Comparison of ENCODE assay signal across 11 mouse cellular contexts in the genomic region with DNA sequence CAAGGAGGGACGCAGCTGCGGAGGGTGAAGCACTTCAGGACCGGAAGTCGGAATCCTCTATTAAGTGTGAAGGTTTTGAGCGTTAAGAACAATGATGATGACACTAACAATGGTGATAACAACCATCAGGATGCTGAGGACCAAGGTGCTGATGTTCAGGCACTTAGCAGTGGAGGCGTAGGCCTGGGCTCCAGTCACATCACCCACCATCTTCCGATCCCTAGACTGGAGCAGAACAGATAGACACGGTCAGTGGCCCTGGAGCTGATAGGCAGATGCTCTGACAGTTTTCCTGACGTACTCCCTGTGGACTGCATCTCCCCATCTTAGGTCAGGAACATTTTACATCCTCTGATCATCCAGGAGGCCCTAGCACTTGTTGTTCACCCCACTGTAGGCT. TPM values are rescaled to one million over a fixed set of nuclear protein-coding genes. Genes with fewer than 3 reads are reported as not detected.
DNase-seq lines count a peak whose midpoint lies in the region; ATAC-seq lines count a peak whose summit lies in the region.
"Had no signal": no experiment of that assay in that cellular context is flagged by ENCODE, and none has a peak within 500 bp of the region (broad histone marks: within the 10 kb centered on the region; RNA-seq: fewer than 3 reads in every experiment).

No protein-coding gene starts in this region.

- H3K9ac ChIP-seq in lung, embryonic 16.5 days (ENCODE audit: low read length) = peak overlapping the region; percentile 58
- peak overlapping the region; percentile 44 for H3K9ac ChIP-seq in intestine, embryonic 14.5 days (ENCODE audit: low read length)
- H3K9ac ChIP-seq in neural tube, embryonic 15.5 days (replicated peaks) = no peak overlapping the region

- H3K9me3 ChIP-seq in lung, embryonic 16.5 days (ENCODE audit: control insufficient read depth, low read length) = no peaks in the 10 kb centered on the region; the same call in 1 of the 2 replicates
- H3K9me3 ChIP-seq in embryonic facial prominence, embryonic 10.5 days = no peaks in the 10 kb centered on the region
- no peaks in the 10 kb centered on the region for H3K9me3 ChIP-seq in intestine, embryonic 14.5 days (ENCODE audit: control insufficient read depth, low read length)
- H3K9me3 ChIP-seq in neural tube, embryonic 15.5 days (replicated peaks) = no peaks in the 10 kb centered on the region

- H3K36me3 ChIP-seq in lung, embryonic 16.5 days (ENCODE audit: control insufficient read depth, insufficient read depth, low read length) = no peaks in the 10 kb centered on the region
- H3K36me3 ChIP-seq in embryonic facial prominence, embryonic 10.5 days (replicated peaks) = no peaks in the 10 kb centered on the region
- H3K36me3 ChIP-seq in intestine, embryonic 14.5 days (ENCODE audit: control insufficient read depth, insufficient read depth, low read length) = no peaks in the 10 kb centered on the region
- no peaks in the 10 kb centered on the region for H3K36me3 ChIP-seq in neural tube, embryonic 15.5 days

- no peaks in the 10 kb centered on the region for H3K27me3 ChIP-seq in lung, embryonic 16.5 days (ENCODE audit: control insufficient read depth, insufficient read depth, low read depth, low read length)
- peaks cover 5% of the 10 kb centered on the region; the same call in 1 of the 2 replicates for H3K27me3 ChIP-seq in embryonic facial prominence, embryonic 10.5 days (replicated peaks; ENCODE audit: low read depth, poor library complexity, severe bottlenecking)
- H3K27me3 ChIP-seq in intestine, embryonic 14.5 days (replicated peaks; ENCODE audit: control insufficient read depth, insufficient read depth, low read length) = no peaks in the 10 kb centered on the region
- H3K27me3 ChIP-seq in neural tube, embryonic 15.5 days (replicated peaks) = no peaks in the 10 kb centered on the region

- no peak for DNase-seq in lung, adult 18-20 months
- DNase-seq in embryonic facial prominence, embryonic 10.5 days (ENCODE audit: low spot score) = no peak
- no peak for DNase-seq in intestine, embryonic 14.5 days (ENCODE audit: low spot score)
- DNase-seq in c-Kit-positive CD71-positive TER-119-positive erythroid progenitor cells, embryonic 14.5 days (ENCODE audit: low spot score) = no peak
- no peak for DNase-seq in adrenal gland, adult 8-10 months
- no peak for DNase-seq in kidney, adult 11 months

- H3K4me3 ChIP-seq in lung, embryonic 16.5 days (ENCODE audit: low read length) = peak overlapping the region; percentile 47
- H3K4me3 ChIP-seq in embryonic facial prominence, embryonic 10.5 days = peak overlapping the region; percentile 47
- peak overlapping the region; percentile 47 for H3K4me3 ChIP-seq in intestine, embryonic 14.5 days (ENCODE audit: low read depth, low read length)
- no peak overlapping the region for H3K4me3 ChIP-seq in neural tube, embryonic 15.5 days (replicated peaks)

- ATAC-seq in lung, embryonic 16.5 days (ENCODE audit: low read depth) = no peak
- ATAC-seq in intestine, embryonic 14.5 days (replicated peaks; ENCODE audit: low FRiP score, low TSS enrichment, low read depth) = no peak
- no peak for ATAC-seq in neural tube, embryonic 15.5 days (ENCODE audit: low FRiP score)

- WGBS in lung, embryonic 16.5 days = 75% methylated on average over 9 of the region's 9 CpGs
- WGBS in embryonic facial prominence, embryonic 10.5 days = 89% methylated on average over 9 of the region's 9 CpGs
- WGBS in intestine, embryonic 14.5 days = 81% methylated on average over 9 of the region's 9 CpGs
- WGBS in neural tube, embryonic 15.5 days = 90% methylated on average over 9 of the region's 9 CpGs

- H3K4me2 ChIP-seq in lung, embryonic 16.5 days (ENCODE audit: low read depth, low read length) = peak overlapping the region; percentile 63
- H3K4me2 ChIP-seq in intestine, embryonic 14.5 days (ENCODE audit: low read length) = peak overlapping the region; percentile 61
- peak overlapping the region; percentile 29 for H3K4me2 ChIP-seq in neural tube, embryonic 15.5 days

- H3K27ac ChIP-seq in lung, embryonic 16.5 days (ENCODE audit: low read length) = no peak overlapping the region
- H3K27ac ChIP-seq in embryonic facial prominence, embryonic 10.5 days (replicated peaks) = peak overlapping the region; percentile 76; the same call in 1 of the 2 replicates
- peak overlapping the region; percentile 83; the same call in 1 of the 2 replicates for H3K27ac ChIP-seq in intestine, embryonic 14.5 days (ENCODE audit: low read depth)
- no peak overlapping the region for H3K27ac ChIP-seq in neural tube, embryonic 15.5 days (replicated peaks)

- H3K4me1 ChIP-seq in lung, embryonic 16.5 days (replicated peaks; ENCODE audit: control insufficient read depth, insufficient read depth, low read length) = peaks cover 11% of the 10 kb centered on the region
- H3K4me1 ChIP-seq in embryonic facial prominence, embryonic 10.5 days = peaks cover 35% of the 10 kb centered on the region
- H3K4me1 ChIP-seq in intestine, embryonic 14.5 days (replicated peaks; ENCODE audit: control insufficient read depth, insufficient read depth, low read length) = peaks cover 23% of the 10 kb centered on the region
- peaks cover 11% of the 10 kb centered on the region; the same call in 1 of the 2 replicates for H3K4me1 ChIP-seq in neural tube, embryonic 15.5 days

RNA-seq across cellular contexts. Expression of a gene that starts 0.9 kb away (rescaled TPM):
- 262 and 316 TPM in 2 replicates for polyA plus RNA-seq in lung, embryonic 16.5 days (2015; fragmentation: Nextera tagmentation; extraction: Ambion mirVana)
- polyA plus RNA-seq in embryonic facial prominence, embryonic 10.5 days (2016; fragmentation: Nextera tagmentation; extraction: Ambion mirVana) = 42.6 and 44.7 TPM in 2 replicates
- polyA plus RNA-seq in intestine, embryonic 14.5 days (2014; fragmentation: Nextera tagmentation; extraction: Ambion mirVana) = 295 and 303 TPM in 2 replicates
- polyA plus RNA-seq in neural tube, embryonic 15.5 days (2015; fragmentation: Nextera tagmentation; extraction: Ambion mirVana) = 50.1 and 243 TPM in 2 replicates
- total RNA-seq in adrenal gland, adult 8-10 months (2022) = 100 to 1,000 TPM; 105 to 128 (median 116) TPM

RNA-seq across cellular contexts. Expression of a gene that starts 8.1 kb away (rescaled TPM):
- 1.5 and 1.8 TPM in 2 replicates for polyA plus RNA-seq in lung, embryonic 16.5 days (2015; fragmentation: Nextera tagmentation; extraction: Ambion mirVana)
- polyA plus RNA-seq in embryonic facial prominence, embryonic 10.5 days (2016; fragmentation: Nextera tagmentation; extraction: Ambion mirVana) = not detected in 2 replicates
- 0.78 and 1.2 TPM in 2 replicates for polyA plus RNA-seq in intestine, embryonic 14.5 days (2014; fragmentation: Nextera tagmentation; extraction: Ambion mirVana)
- polyA plus RNA-seq in neural tube, embryonic 15.5 days (2015; fragmentation: Nextera tagmentation; extraction: Ambion mirVana) = 1.7 and 1.8 TPM in 2 replicates
- total RNA-seq in adrenal gland, adult 8-10 months (2022) = 1 to 10 TPM in 2 of 4 experiments, under 1 TPM in 1, not detected in 1; 0.81 to 1.5 (median 1.2) TPM
- total RNA-seq: left cerebral cortex, postnatal 14 days had no signal

RNA-seq across cellular contexts. Expression of a gene that starts 19.3 kb away (rescaled TPM):
- not detected in 2 replicates for polyA plus RNA-seq in lung, embryonic 16.5 days (2015; fragmentation: Nextera tagmentation; extraction: Ambion mirVana)
- not detected in 2 replicates for polyA plus RNA-seq in embryonic facial prominence, embryonic 10.5 days (2016; fragmentation: Nextera tagmentation; extraction: Ambion mirVana)
- not detected in 2 replicates for polyA plus RNA-seq in intestine, embryonic 14.5 days (2014; fragmentation: Nextera tagmentation; extraction: Ambion mirVana)
- not detected in 2 replicates for polyA plus RNA-seq in neural tube, embryonic 15.5 days (2015; fragmentation: Nextera tagmentation; extraction: Ambion mirVana)
- not detected for total RNA-seq in adrenal gland, adult 8-10 months (2022)
- total RNA-seq: heart, postnatal 10 days; left cerebral cortex, postnatal 14 days; neutrophil, adult 5-6 weeks had no signal

RNA-seq across cellular contexts. Expression of a gene that starts 42.6 kb away (rescaled TPM):
- polyA plus RNA-seq in lung, embryonic 16.5 days (2015; fragmentation: Nextera tagmentation; extraction: Ambion mirVana) = 38.8 and 49.1 TPM in 2 replicates
- polyA plus RNA-seq in embryonic facial prominence, embryonic 10.5 days (2016; fragmentation: Nextera tagmentation; extraction: Ambion mirVana) = 8.7 and 13.4 TPM in 2 replicates
- polyA plus RNA-seq in intestine, embryonic 14.5 days (2014; fragmentation: Nextera tagmentation; extraction: Ambion mirVana) = 198 and 221 TPM in 2 replicates
- 20.6 and 115 TPM in 2 replicates for polyA plus RNA-seq in neural tube, embryonic 15.5 days (2015; fragmentation: Nextera tagmentation; extraction: Ambion mirVana)
- 10 to 100 TPM; 10.6 to 14.0 (median 13.4) TPM for total RNA-seq in adrenal gland, adult 8-10 months (2022)

RNA-seq across cellular contexts. Expression of a gene that starts 51.2 kb away (rescaled TPM):
- 3.2 and 3.8 TPM in 2 replicates for polyA plus RNA-seq in lung, embryonic 16.5 days (2015; fragmentation: Nextera tagmentation; extraction: Ambion mirVana)
- 26.5 and 27.7 TPM in 2 replicates for polyA plus RNA-seq in embryonic facial prominence, embryonic 10.5 days (2016; fragmentation: Nextera tagmentation; extraction: Ambion mirVana)
- polyA plus RNA-seq in intestine, embryonic 14.5 days (2014; fragmentation: Nextera tagmentation; extraction: Ambion mirVana) = 9.2 and 13.6 TPM in 2 replicates
- polyA plus RNA-seq in neural tube, embryonic 15.5 days (2015; fragmentation: Nextera tagmentation; extraction: Ambion mirVana) = 39.3 and 51.2 TPM in 2 replicates
- total RNA-seq in adrenal gland, adult 8-10 months (2022) = 1 to 10 TPM; 2.0 to 6.1 (median 2.7) TPM
- total RNA-seq: neutrophil, adult 5-6 weeks had no signal

Comparison
In these comparisons a context has a peak if more than half of its experiments do, and no peak if none do; other contexts are left out.
1. H3K27ac ChIP-seq: peak in embryonic facial prominence, embryonic 10.5 days (single experiment) and intestine, embryonic 14.5 days (single experiment); none in lung, embryonic 16.5 days (single experiment) and neural tube, embryonic 15.5 days (single experiment).
2. Peak in every context shown above with its lines, with median percentiles within 50 percentile points of each other: H3K4me2 ChIP-seq.